Mouse (Mus musculus) small intestine, adult 2 months (tissue): ENCODE results near the gene Pomgnt1.

ENCODE experiments used
- CTCF ChIP-seq: fragments of 200-500 bp; IDR thresholded peaks from 2 replicates; pipeline ENCODE4 v1.5.1; 2012; ENCODE audit warnings: low read depth, mild to moderate bottlenecking, control low read depth, inconsistent platforms, low read length, moderate library complexity, mixed read lengths; ENCODE audit not compliant: insufficient replicate concordance, insufficient read length; ENCODE audit errors: extremely low read depth
- POLR2A ChIP-seq: fragments of 200-500 bp; IDR thresholded peaks from 2 replicates; pipeline ENCODE4 v1.6.1; 2012; ENCODE audit warnings: low read depth, mild to moderate bottlenecking, control low read depth, inconsistent platforms, low read length, moderate library complexity

GRCm38 (mm10) chr4:116198422-116198821, 74.8 kb downstream of the Pomgnt1 start:
- TF ChIP-seq CTCF = no peak
- TF ChIP-seq POLR2A = no peak
